ENCODE assay signal across 26 mouse cellular contexts in the genomic region with DNA sequence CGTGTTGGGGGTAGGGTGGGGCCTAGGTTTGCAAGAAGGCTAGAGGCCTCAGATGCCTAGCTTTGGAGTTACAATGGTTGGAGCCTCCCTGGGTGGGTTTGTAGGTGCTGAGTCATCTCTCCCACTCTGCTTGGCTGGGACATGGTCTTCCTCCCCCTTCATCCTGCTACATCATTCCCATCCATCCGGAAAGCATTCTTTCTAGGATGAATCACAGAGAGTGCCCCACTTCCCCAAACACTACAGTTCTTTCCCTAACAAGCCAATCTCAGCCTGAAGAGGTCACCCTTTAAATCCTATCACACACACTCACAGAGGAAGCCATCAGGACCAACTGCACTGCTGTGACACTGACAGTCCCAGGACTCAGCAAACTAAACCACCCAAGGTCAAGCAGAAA. TPM values are rescaled to one million over a fixed set of nuclear protein-coding genes. Genes with fewer than 3 reads are reported as not detected.
"Had no signal": no experiment of that assay in that cellular context is flagged by ENCODE, and none has a peak within 500 bp of the region (broad histone marks: within the 10 kb centered on the region; RNA-seq: fewer than 3 reads in every experiment).

No protein-coding gene starts in this region.

- H3K27ac ChIP-seq: gastrocnemius, adult 2 months; heart, embryonic 10.5 days; hindbrain, embryonic 10.5 days; hindbrain, embryonic 12.5 days; hindbrain, embryonic 14.5 days; intestine, embryonic 15.5 days; kidney, embryonic 15.5 days; kidney, postnatal 0 days; limb, embryonic 13.5 days; limb, embryonic 15.5 days; liver, embryonic 12.5 days; liver, embryonic 14.5 days had no signal

- DNase-seq: gastrocnemius, adult 2 months; gastrocnemius, postnatal 10 days; gastrocnemius, postnatal 25 days; heart, adult 18-20 months; heart, postnatal 10 days; heart, postnatal 4 days; kidney, adult 18-20 months; kidney, adult 8-10 months; kidney, postnatal 14 days; kidney, postnatal 4 days; layer of hippocampus, adult 9-11 months; layer of hippocampus, postnatal 36 days; left cerebral cortex, postnatal 4 days had no signal

- H3K9ac ChIP-seq: heart, embryonic 12.5 days; hindbrain, embryonic 12.5 days; hindbrain, embryonic 14.5 days; intestine, embryonic 15.5 days; kidney, embryonic 15.5 days; limb, embryonic 13.5 days; limb, embryonic 15.5 days; liver, embryonic 12.5 days; liver, embryonic 14.5 days had no signal

- H3K4me3 ChIP-seq: gastrocnemius, adult 2 months; heart, embryonic 10.5 days; heart, embryonic 12.5 days; hindbrain, embryonic 10.5 days; hindbrain, embryonic 12.5 days; intestine, embryonic 15.5 days; kidney, embryonic 15.5 days; limb, embryonic 13.5 days; limb, embryonic 15.5 days; liver, embryonic 12.5 days had no signal

- H3K4me1 ChIP-seq: heart, embryonic 10.5 days; heart, embryonic 12.5 days; hindbrain, embryonic 10.5 days; hindbrain, embryonic 12.5 days; intestine, embryonic 15.5 days; kidney, embryonic 15.5 days; limb, embryonic 13.5 days; limb, embryonic 15.5 days; liver, embryonic 12.5 days had no signal

- H3K9me3 ChIP-seq: heart, embryonic 10.5 days; heart, embryonic 12.5 days; hindbrain, embryonic 10.5 days; hindbrain, embryonic 12.5 days; intestine, embryonic 15.5 days; kidney, embryonic 15.5 days; limb, embryonic 13.5 days; limb, embryonic 15.5 days; liver, embryonic 12.5 days had no signal

RNA-seq across cellular contexts. Expression of a gene that starts 53.3 kb away (rescaled TPM):
- total RNA-seq: granulocyte monocyte progenitor cell, adult 5-6 weeks had no signal
